Mouse (Mus musculus) hindbrain, embryonic 11.5 days (tissue): Measurements from ENCODE around the gene Man2a1. TPM values are rescaled to one million over a fixed set of nuclear protein-coding genes. Genes with fewer than 3 reads are reported as not detected.
"Not testable (repeated sequence)": the region's sequence is repeated elsewhere in the genome, so short reads cannot be mapped to it uniquely, and the experiment has no call there.

Source experiments
- ATAC-seq: fragments of 200-750 bp; cut with Nextera tagmentation; 2 replicates; pipeline ENCODE4 v1.8.0; 2017; ENCODE audit warnings: mild to moderate bottlenecking, moderate TSS enrichment, moderate library complexity; ENCODE audit not compliant: low FRiP score
- DNase-seq: peaks from one replicate; pipeline ENCODE4 v3.0.0-alpha.2; 2015; ENCODE audit warnings: low spot score
- H3K27ac ChIP-seq: fragments of 300-500 bp; sonication (generic); 2 replicates; pipeline ENCODE4 v1.5.1; 2014; ENCODE audit warnings: mild to moderate bottlenecking, low read depth, low read length
- H3K27me3 ChIP-seq: fragments of 300-500 bp; sonication (generic); 2 replicates; pipeline ENCODE4 v1.6.1; 2014; ENCODE audit warnings: mild to moderate bottlenecking, low read length, moderate library complexity, mixed read lengths; ENCODE audit not compliant: control insufficient read depth, insufficient read depth
- H3K36me3 ChIP-seq: fragments of 300-500 bp; sonication (generic); 2 replicates; pipeline ENCODE4 v1.6.1; 2014; ENCODE audit warnings: mild to moderate bottlenecking, low read length, moderate library complexity, mixed read lengths; ENCODE audit not compliant: control insufficient read depth, insufficient read depth
- H3K4me1 ChIP-seq: fragments of 300-500 bp; sonication (generic); replicated peaks from 2 replicates; pipeline ENCODE4 v1.6.1; 2014; ENCODE audit warnings: low read length, mixed read lengths; ENCODE audit not compliant: control insufficient read depth, insufficient read depth
- H3K4me2 ChIP-seq: fragments of 300-500 bp; sonication (generic); replicated peaks from 2 replicates; pipeline ENCODE4 v1.6.1; 2014; ENCODE audit warnings: mild to moderate bottlenecking, low read depth, low read length
- H3K4me3 ChIP-seq: fragments of 300-500 bp; sonication (generic); 2 replicates; pipeline ENCODE4 v1.5.1; 2014; ENCODE audit warnings: low read depth, low read length
- H3K9ac ChIP-seq: fragments of 300-500 bp; sonication (generic); 2 replicates; pipeline ENCODE4 v1.6.1; 2014; ENCODE audit warnings: low read depth, low read length
- H3K9me3 ChIP-seq: fragments of 300-500 bp; sonication (generic); 2 replicates; pipeline ENCODE4 v1.6.1; 2016; ENCODE audit warnings: low read length; ENCODE audit not compliant: control insufficient read depth
- WGBS: fragments of 180-500 bp; shearing (Covaris S2); extraction: QIAGEN DNeasy Blood & Tissue Kit; methylation state at CpG from one replicate; pipeline ENCODE4 v1.1.7; 2014; 5-methylcytosine and 5-hydroxymethylcytosine counted together
- polyA plus RNA-seq: library from polyadenylated mRNA; unstranded; fragments of >200 nt; fragmentation: Nextera tagmentation; extraction: Ambion mirVana; gene quantifications from 2 replicates; pipeline ENCODE4 v1.2.1, GENCODE M21; 2014

Gene Man2a1
- polyA plus RNA-seq, 1 experiment from 2014 or later: 5.9 TPM

DNA sequence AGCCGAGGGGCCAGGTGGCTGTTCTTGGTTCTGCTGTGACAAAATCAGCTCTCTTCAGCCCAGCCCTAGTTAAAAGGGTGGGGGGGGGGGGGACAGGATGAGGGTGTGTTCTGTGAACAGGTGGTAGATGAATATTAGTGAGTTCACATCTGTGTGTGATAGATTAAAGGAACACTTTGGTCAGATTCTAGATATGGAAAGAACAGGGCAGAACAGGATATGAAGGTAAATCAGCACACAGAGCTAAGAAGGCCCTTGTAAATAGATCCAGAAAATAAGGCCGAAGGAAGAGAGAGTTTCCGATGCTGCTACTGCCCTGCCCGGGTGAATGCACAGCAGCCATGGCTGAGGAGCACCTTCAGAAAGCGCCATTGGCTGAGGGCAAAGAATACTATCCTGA lies 154.7 kb downstream of the Man2a1 start:
- no peak for ATAC-seq
- Histone ChIP-seq H3K9ac (no peak overlapping the region), H3K4me1 (no peaks in the 10 kb centered on the region), H3K4me3 (no peak overlapping the region), H3K27ac (no peak overlapping the region), H3K4me2 (no peak overlapping the region), H3K27me3 (no peaks in the 10 kb centered on the region), H3K36me3 (no peaks in the 10 kb centered on the region), H3K9me3 (no peaks in the 10 kb centered on the region)
- no peak for DNase-seq
- WGBS: 83% methylated on average over 5 of the region's 5 CpGs

GRCm38 (mm10) chr17:64762651-64763050 lies 162.1 kb downstream of the Man2a1 start:
- ATAC-seq, DNase-seq: not testable (repeated sequence)
- 91% methylated on average over 4 of the region's 4 CpGs for WGBS

DNA sequence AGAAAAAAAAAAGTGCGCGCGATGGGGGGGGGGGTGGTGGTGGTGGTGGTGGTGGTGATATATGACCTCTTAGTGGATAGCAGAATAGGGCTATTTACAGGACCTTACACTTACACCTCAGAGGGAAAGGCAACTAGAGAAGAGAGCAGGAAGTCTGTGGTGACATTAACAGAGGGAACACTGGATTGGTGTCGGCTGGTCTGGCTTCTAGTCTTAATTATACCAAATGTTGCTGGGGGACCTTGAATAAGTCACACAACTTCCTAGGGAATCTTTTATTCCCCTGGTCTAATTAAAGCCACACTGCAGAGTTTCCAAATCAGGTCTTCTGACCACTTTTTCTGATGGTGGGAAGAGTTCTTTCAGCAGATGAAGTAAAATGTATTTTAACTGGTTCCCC lies 163.0 kb downstream of the Man2a1 start:
- Histone ChIP-seq H3K27ac (no peak overlapping the region), H3K4me2 (no peak overlapping the region), H3K27me3 (no peaks in the 10 kb centered on the region), H3K4me1 (no peaks in the 10 kb centered on the region), H3K9ac (no peak overlapping the region), H3K4me3 (no peak overlapping the region), H3K36me3 (no peaks in the 10 kb centered on the region), H3K9me3 (no peaks in the 10 kb centered on the region)
- 94% methylated on average over 4 of the region's 4 CpGs for WGBS
- ATAC-seq (no peak), DNase-seq (no peak)

More at GRCm38 (mm10) chr17:64762651-64763050, 162.1 kb downstream of the Man2a1 start:
- not testable (repeated sequence) for H3K4me1 ChIP-seq, H3K9ac ChIP-seq, H3K27me3 ChIP-seq, H3K9me3 ChIP-seq, H3K4me3 ChIP-seq, H3K27ac ChIP-seq, H3K4me2 ChIP-seq, H3K36me3 ChIP-seq

DNA sequence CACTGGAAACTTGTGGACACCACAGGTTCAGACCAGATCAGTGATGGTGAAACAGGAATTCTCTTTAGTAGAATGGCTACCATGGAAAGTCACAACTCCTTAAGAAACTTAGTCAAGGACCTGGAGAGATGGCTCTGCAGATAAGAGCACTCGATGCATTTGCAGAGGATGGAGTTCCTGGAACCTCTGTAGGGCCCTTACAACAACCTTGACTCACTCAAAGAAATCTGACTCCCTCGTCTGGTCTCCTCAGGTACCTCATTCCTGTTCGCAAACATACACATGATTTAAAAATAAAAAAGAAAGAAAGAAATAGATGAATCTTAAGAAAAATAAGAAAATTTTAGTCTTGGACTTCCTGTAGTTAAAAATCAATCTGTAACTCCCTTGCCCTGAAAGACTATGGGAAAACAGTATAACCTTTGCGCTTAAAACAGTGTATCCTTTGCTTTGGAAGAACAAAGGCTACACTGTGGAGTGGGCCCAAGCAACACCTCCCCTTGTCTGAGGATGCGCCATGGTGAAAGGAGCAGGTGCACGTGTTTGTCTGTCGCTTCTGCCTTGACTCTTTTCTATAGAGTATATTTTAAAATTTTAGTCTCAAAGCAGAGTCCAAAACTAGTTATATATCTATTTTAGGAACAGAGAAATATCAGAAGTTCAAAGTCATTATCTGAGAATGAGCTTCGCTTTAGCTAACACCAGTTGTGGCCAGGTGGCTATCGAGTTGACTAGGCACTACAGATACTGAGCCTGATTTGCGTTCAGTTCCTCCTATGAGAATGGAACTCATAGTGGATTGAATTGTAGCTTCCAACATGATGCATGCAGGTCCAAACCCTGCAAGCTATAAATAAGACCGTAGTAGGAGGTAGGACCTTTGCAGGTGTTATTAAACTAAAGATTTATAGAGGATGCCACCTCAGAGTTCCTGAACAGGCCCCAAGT lies 163.9 kb downstream of the Man2a1 start:
- no peak overlapping the region for H3K4me2 ChIP-seq
- H3K4me3 ChIP-seq: no peak overlapping the region
- no peak overlapping the region for H3K27ac ChIP-seq
- H3K27me3 ChIP-seq: no peaks in the 10 kb centered on the region
- H3K4me1 ChIP-seq: no peaks in the 10 kb centered on the region
- no peaks in the 10 kb centered on the region for H3K9me3 ChIP-seq
- DNase-seq (no peak), ATAC-seq (no peak)
- H3K9ac ChIP-seq: no peak overlapping the region
- H3K36me3 ChIP-seq: no peaks in the 10 kb centered on the region
- WGBS: 94% methylated on average over 11 of the region's 11 CpGs

GRCm38 (mm10) chr17:64765286-64765685 lies 164.8 kb downstream of the Man2a1 start:
- Histone ChIP-seq H3K27me3 (no peaks in the 10 kb centered on the region), H3K9me3 (no peaks in the 10 kb centered on the region), H3K9ac (no peak overlapping the region), H3K4me3 (no peak overlapping the region), H3K4me1 (no peaks in the 10 kb centered on the region), H3K4me2 (no peak overlapping the region), H3K27ac (no peak overlapping the region), H3K36me3 (no peaks in the 10 kb centered on the region)
- DNase-seq: no peak
- 64% methylated on average over 9 of the region's 9 CpGs for WGBS
- no peak for ATAC-seq

- WGBS: 66% methylated on average over 6 of the region's 6 CpGs
- Histone ChIP-seq H3K4me2 (no peak overlapping the region), H3K27ac (no peak overlapping the region), H3K27me3 (no peaks in the 10 kb centered on the region), H3K36me3 (no peaks in the 10 kb centered on the region), H3K4me3 (no peak overlapping the region), H3K4me1 (no peaks in the 10 kb centered on the region), H3K9ac (no peak overlapping the region), H3K9me3 (no peaks in the 10 kb centered on the region)
- no peak for ATAC-seq
- DNase-seq: no peak
These were observed 166.0 kb downstream of the Man2a1 start for GRCm38 (mm10) chr17:64766507-64766906.

DNA sequence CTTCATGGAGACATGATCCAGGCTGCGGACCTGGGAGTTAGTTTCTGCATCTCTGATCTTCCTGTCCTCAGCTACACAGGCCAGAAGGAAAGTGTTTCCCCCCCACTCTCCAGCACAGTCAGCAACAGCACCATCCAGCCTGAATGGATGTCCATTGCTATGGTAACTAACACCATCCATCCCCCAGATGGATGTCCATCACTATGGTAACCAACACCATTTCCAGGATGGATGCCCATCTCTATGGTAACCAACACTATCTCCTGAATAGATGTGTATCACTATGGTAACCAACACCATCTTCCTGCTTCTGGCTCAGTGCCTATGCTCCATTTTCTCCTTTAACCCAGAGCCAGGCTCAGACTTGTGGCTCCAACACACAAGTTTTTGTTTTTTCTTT lies 169.7 kb downstream of the Man2a1 start:
- Histone ChIP-seq H3K27me3 (no peaks in the 10 kb centered on the region), H3K9me3 (no peaks in the 10 kb centered on the region), H3K27ac (no peak overlapping the region), H3K4me2 (no peak overlapping the region), H3K9ac (no peak overlapping the region), H3K4me1 (no peaks in the 10 kb centered on the region), H3K4me3 (no peak overlapping the region), H3K36me3 (no peaks in the 10 kb centered on the region)
- 90% methylated on average over 1 of the region's 1 CpGs for WGBS
- DNase-seq (peak; percentile 43), ATAC-seq (peak; percentile 87)

- ATAC-seq (no peak), DNase-seq (no peak)
- H3K4me1 ChIP-seq: no peaks in the 10 kb centered on the region
- no peak overlapping the region for H3K4me3 ChIP-seq
- no peaks in the 10 kb centered on the region for H3K36me3 ChIP-seq
- H3K4me2 ChIP-seq: no peak overlapping the region
- no peak overlapping the region for H3K27ac ChIP-seq
- no peaks in the 10 kb centered on the region for H3K27me3 ChIP-seq
- no peak overlapping the region for H3K9ac ChIP-seq
- H3K9me3 ChIP-seq: no peaks in the 10 kb centered on the region
These were observed 172.1 kb downstream of the Man2a1 start for GRCm38 (mm10) chr17:64772611-64773010.

- Histone ChIP-seq H3K36me3 (no peaks in the 10 kb centered on the region), H3K4me1 (no peaks in the 10 kb centered on the region), H3K4me2 (no peak overlapping the region), H3K9me3 (no peaks in the 10 kb centered on the region), H3K9ac (no peak overlapping the region), H3K27ac (no peak overlapping the region), H3K27me3 (no peaks in the 10 kb centered on the region), H3K4me3 (no peak overlapping the region)
- 95% methylated on average over 5 of the region's 5 CpGs for WGBS
- no peak for DNase-seq
- no peak for ATAC-seq
These were observed 173.7 kb downstream of the Man2a1 start for GRCm38 (mm10) chr17:64774218-64774617.
